Mouse (Mus musculus) monocyte, adult 5-6 weeks (primary cell): ENCODE data around the gene Pogk. TPM values are rescaled to one million over a fixed set of nuclear protein-coding genes. Genes with fewer than 3 reads are reported as not detected.

Source experiments
- ATAC-seq: fragments of 153-309, 156-312 bp; replicated peaks from 2 replicates; pipeline ENCODE4 v1.8.0; 2017; ENCODE audit warnings: mild to moderate bottlenecking; ENCODE audit not compliant: low TSS enrichment, insufficient number of reproducible peaks, severe bottlenecking, poor library complexity, low FRiP score
- total RNA-seq: library from RNA; stranded (forward); fragments of 200-1000, 200-491, 200-594 nt; gene quantifications from 3 replicates; pipeline ENCODE4 v1.2.3, GENCODE M21; 2017

The Pogk gene
- total RNA-seq, 1 experiment from 2014 or later = 18.9 TPM

DNA sequence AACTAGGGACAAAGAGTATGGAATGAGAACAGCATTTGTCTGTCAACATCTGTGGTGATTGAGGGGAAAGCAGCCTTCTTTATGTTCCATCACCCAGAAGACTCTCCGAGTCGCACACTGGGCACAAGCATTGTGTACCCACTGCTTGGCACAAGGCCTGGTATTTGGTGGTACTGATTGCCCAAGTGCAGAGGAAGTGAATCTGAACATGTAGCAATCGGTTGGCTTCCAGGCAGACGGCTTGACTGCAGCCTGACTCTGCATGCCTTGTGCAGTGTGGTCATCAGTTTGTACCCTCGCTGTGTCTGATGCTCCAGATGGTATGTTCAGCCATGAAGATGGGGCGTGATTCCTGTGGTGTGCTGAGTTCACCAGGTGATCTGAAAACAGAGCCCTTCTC lies 70.6 kb downstream of the Pogk start:
- ATAC-seq = peak; percentile 93

Other genes starting within 250 kb of the Pogk start
- 1.1 TPM in 1 of 3 replicates, not detected in the others for gene Mael, start 171.1 kb downstream of the Pogk start, total RNA-seq
- gene Ildr2, start 155.7 kb downstream of the Pogk start, total RNA-seq = 0.10 TPM in 1 of 3 replicates, not detected in the others
- 29.7 to 47.0 TPM (median 31.9 TPM) in 3 replicates for gene Tada1, start 30.8 kb downstream of the Pogk start, total RNA-seq
- not detected in 3 replicates for gene Gm4846, start 87.7 kb upstream of the Pogk start, total RNA-seq
- gene Gm4847, start 237.8 kb upstream of the Pogk start, total RNA-seq = not detected in 3 replicates